Mouse (Mus musculus): Measurements from ENCODE around the gene Runx1.

GRCm38 (mm10) chr16:92824003-92824722 lies 1.8 kb downstream of the Runx1 start:
- TF ChIP-seq EP300 (IDR thresholded peaks at IDR 0.05; ENCODE audit: low read length) (no peak), CTCF (conservative IDR thresholded peaks at IDR 0.05 in 1 of 2, IDR thresholded peaks at IDR 0.05 in 1 of 2; ENCODE audit: low read depth in 2 of 2, low read length in 2 of 2) (no peak), POLR2A (IDR thresholded peaks at IDR 0.05; ENCODE audit: low read depth, low read length) (no peak), TBP (conservative IDR thresholded peaks at IDR 0.05; ENCODE audit: low read depth, low read length) (no peak)
